Mouse (Mus musculus) thymus, adult 2 months (tissue): ENCODE data around the gene Slc12a8.

ENCODE experiments used
- CTCF ChIP-seq: fragments of 200-500 bp; IDR thresholded peaks from 2 replicates; pipeline ENCODE4 v1.5.1; 2012; ENCODE audit warnings: mild to moderate bottlenecking, control low read depth, low read length, moderate library complexity, borderline replicate concordance; ENCODE audit not compliant: control insufficient read depth, poor library complexity, insufficient read depth; ENCODE audit errors: extremely low read depth
- POLR2A ChIP-seq: fragments of 200-500 bp; IDR thresholded peaks from 2 replicates; pipeline ENCODE4 v1.6.1; 2012; ENCODE audit warnings: mild to moderate bottlenecking, low read length, control low read depth, moderate library complexity; ENCODE audit not compliant: control insufficient read depth, poor library complexity, insufficient read depth; ENCODE audit errors: extremely low read depth

DNA sequence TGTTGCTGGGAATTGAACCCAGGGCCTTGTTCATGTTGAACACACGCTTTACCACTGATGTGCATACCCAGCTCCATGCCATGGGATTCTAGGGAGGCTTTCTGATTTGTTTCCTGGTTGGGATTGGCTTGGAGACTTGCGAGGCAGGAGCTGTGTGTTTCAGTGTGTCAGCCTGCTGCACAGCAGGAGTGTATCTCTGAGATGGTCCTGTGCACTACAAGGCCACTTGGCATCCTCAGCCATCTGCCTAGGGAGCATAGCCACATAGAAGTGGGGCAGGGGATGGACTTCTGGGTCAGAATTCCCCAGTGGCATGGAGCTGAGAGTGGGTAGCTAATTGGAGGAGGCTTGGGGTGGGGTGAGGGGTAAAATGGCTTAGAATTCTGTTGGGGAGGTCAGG, 63.2 kb downstream of the Slc12a8 start:
- TF ChIP-seq CTCF (no peak), POLR2A (no peak)
